ENCODE assay signal across 11 mouse cellular contexts in genomic region chr6:99575633-99576032, GRCm38 (mm10).
"Had no signal": no experiment of that assay in that cellular context is flagged by ENCODE, and none has a peak within 500 bp of the region (broad histone marks: within the 10 kb centered on the region; RNA-seq: fewer than 3 reads in every experiment).

No protein-coding gene starts in this region.

- H3K9ac ChIP-seq: intestine, embryonic 15.5 days; liver, embryonic 13.5 days; lung, embryonic 15.5 days had no signal

- H3K4me2 ChIP-seq: intestine, embryonic 15.5 days; liver, embryonic 13.5 days; lung, embryonic 15.5 days; midbrain, embryonic 11.5 days had no signal

- H3K9me3 ChIP-seq: intestine, embryonic 15.5 days; liver, embryonic 13.5 days; lung, embryonic 15.5 days had no signal

- H3K27ac ChIP-seq: intestine, embryonic 15.5 days; liver, embryonic 13.5 days; lung, embryonic 15.5 days had no signal

- DNase-seq: kidney, adult 11 months; kidney, adult 9 months; kidney, postnatal 14 days; kidney, postnatal 4 days; liver, embryonic 13.5 days; midbrain, embryonic 14.5 days; thymus, adult 18-20 months; thymus, postnatal 36 days had no signal

- H3K4me1 ChIP-seq: intestine, embryonic 15.5 days; liver, embryonic 13.5 days had no signal

- ATAC-seq: intestine, embryonic 15.5 days had no signal

- H3K36me3 ChIP-seq: intestine, embryonic 15.5 days; liver, embryonic 13.5 days; lung, embryonic 15.5 days had no signal

- H3K4me3 ChIP-seq: intestine, embryonic 15.5 days; liver, embryonic 13.5 days; lung, embryonic 15.5 days had no signal

- H3K27me3 ChIP-seq: intestine, embryonic 15.5 days; liver, embryonic 13.5 days; lung, embryonic 15.5 days had no signal
